Mouse (Mus musculus): ENCODE data around the gene Gid8.

Gene Gid8

DNA sequence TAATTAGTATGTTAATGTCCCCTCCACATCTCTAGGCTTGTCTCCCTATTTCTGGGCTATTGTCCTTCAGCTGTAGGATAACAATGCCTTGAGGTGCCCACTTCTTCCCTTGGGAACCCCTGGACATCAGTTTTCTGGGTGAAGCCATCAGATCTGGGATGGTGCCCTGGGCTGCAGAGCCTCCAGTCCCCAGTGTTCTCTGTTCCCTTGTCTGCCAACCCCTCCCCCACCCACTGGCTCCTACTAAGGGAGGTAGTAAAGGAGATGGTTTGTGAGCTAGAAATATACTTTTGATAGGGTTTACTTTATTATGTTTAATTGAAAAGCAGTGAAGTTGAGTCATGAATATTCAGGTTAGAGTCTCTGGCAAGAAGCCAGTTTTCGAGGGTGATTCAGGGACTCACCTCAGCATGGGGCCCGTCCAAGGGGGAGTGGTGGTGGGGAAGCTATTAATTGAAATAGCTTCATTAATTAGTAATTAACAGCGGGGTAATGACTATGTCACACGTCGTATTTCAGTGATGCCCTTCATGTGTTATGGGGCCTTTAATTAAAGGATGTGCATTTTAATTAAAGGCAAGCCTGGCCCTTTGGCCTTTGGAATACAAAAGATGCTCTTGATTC, 36.8 kb downstream of the Gid8 start:
- no peak for DNase-seq (ENCODE audit: low read depth, low spot score)

DNA sequence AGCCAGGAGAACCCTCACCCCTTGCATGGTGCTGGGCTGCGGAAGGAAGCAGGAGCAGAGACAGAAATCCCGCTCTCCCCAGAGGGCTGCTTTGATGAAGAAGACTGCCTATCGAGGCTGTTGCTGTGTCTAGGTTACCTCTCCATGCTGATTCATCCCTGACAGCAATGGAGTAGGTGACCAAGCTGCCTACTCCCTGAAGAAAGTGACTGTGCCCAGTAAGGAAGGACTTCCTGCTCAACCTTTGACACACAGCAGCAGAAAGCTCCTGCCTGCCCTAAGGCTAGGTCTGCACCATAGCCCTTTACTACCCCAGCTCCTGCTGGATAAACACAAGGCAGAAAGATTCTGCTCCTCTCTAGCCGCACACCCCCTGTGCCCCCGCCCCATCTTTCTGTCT, 39.0 kb downstream of the Gid8 start:
- DNase-seq (ENCODE audit: low read depth, low spot score), result no peak

DNA sequence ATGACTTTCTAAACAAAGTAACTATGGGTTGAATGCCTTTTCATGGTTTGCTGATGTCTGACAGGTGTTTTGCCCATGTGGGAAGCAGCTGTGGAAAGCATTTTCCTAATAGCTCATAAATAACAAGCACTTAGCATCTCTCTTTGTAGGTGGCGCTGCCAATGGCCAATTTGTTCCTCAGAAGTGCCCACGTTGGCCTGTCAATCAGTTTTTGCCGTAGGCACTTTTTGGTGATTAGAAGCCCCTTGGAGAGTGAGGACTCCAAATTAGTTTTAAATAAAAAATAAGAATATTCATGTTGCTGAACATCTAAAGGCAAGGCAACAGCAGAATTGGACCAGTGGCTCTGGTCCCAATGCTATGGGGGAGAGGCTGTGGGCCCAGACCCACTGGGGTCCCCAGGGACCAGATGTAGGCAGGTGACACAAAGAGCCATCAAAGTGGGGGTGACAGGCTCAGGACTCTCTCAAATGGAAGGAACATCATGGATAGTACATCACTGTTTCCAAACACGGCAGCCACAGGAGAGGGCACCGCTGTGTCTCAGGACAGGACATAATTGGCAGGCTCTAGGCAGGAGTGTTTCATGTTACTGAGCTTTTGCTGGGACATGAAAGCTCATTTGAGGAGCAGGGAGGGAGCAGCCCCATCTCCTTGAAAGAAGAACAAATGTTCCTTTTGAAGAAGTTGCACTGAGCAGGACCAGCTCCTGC, 45.2 kb downstream of the Gid8 start:
- DNase-seq (ENCODE audit: low read depth, low spot score), result peak; percentile 19

DNA sequence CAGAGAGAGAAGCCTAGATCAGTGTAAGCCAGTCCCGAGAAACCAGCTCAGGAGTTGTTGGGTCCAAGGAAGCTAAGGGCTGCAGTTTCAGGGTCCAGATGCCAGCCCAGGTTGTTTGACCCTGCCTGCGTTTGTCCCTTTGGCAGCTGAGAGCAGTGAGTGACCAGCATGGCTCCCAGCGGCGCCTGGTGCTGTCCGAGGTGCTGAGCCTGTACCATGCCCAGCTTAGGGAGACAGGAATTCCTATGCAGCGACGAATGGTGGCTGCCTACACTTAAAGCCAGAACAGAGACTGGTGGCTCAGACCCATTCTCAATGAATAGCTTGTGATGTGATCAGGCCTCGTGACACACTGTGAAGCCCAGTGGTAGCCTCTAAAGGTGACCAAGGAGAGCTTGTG, 46.0 kb downstream of the Gid8 start:
- DNase-seq (ENCODE audit: low read depth, low spot score), result peak; percentile 75

DNA sequence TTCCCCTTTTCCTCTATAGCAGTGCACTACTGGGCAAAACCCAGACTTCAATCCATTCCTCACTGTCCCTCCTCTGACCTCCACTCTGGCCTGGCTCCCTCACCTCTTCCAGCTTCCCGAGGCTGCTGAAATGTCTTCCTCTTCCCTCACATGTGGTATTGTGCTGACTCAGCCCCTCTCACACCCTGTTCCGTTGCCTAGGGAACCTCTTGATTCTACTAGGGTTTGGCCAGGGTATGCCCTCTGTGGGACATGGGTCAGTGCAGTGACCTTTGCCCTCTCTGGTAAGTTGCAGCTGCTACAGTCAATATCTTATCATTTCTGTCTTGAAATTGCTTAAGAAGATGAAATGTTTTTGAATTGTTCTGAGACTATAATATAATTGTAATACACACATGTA, 46.9 kb downstream of the Gid8 start:
- DNase-seq (ENCODE audit: low read depth, low spot score), result no peak

DNA sequence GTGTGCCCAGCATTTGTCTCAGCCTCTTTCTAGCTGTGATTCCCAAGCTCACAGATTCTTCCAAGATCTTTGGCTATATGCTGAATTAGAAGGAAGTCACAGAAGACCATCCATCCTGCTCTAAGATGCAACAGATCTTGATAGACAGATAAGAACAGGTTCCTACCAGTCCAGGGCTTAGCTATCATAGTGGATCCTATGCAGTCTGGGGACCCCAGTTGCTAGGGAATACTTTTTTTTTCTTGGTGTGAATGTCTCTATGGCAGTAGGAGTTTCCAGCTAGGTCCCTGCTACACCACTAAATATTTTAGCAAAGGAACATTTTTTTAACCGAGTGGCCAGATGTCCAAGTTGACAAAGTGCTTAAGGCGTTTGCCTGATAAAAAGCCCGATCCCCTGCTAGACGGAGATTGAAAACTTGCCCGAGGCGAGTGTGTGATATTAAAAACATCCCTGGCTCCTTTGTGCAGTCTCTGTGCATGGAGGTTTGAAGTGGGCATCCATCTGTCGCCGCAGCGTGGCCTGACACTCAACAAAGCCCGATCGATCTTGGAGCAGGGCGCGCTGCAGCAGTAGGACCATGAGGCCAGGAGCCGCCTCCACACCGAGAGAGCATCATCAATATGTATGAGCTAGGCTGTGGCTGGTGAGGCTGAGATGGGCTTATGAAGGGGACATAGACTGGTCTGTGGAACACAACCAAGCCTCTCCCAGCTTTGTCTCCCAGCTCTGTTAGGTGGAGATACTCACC, 48.8 kb downstream of the Gid8 start:
- DNase-seq (ENCODE audit: low read depth, low spot score), result no peak

DNA sequence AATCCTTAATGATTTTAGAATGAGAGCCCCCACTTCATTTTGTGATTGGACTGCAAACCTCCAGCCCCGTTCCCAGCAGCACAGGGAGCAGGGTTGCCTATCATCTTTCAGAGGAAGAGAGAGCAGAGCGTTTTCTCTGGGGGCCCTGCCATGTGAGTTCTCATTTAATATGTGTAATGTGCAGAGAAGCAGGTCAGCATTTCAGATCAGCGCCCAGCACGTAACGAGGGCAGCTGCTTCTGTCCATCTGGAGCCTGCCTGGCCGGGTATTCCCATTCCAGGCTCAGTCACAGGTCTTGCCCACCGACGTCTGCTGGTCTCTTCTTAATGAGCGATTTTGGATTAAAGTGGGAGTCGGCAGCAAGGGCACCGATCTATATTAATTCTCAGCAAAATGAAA, 55.1 kb downstream of the Gid8 start:
- no peak for DNase-seq (ENCODE audit: low read depth, low spot score)

DNA sequence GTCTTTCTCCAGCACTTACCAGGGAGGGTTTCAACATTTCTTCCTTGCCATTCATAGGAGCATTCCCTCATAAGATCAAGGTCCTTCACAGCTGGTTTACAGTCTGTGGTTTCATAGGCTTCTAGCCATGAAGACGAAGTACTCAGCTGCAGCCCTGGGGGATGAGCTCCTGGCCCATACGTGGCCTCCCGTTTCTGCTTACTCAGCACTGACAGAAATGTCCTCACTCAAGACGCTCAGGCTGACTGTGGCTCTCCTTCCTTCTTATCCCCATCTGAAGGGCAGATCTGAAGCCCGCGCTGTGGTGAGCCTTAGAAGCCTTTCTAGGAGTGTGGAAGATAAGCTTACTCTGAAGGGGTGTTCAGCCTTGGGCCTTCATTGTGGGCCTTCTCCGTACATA, 55.8 kb downstream of the Gid8 start:
- no peak for DNase-seq (ENCODE audit: low read depth, low spot score)

Measured in forelimb bud, embryonic 11.5 days (tissue).